Comparison of ENCODE assay signal across 7 mouse cellular contexts in genomic region chr3:88552676-88553524, GRCm38 (mm10). TPM values are rescaled to one million over a fixed set of nuclear protein-coding genes. Genes with fewer than 3 reads are reported as not detected.
A peak's percentile ranks its signal among the peaks of the same experiment; 100 is the strongest.
DNase-seq lines count a peak whose midpoint lies in the region; ATAC-seq lines count a peak whose summit lies in the region.

Gene Lamtor2 (minus strand): TSS chr3:88553074.

- H3K9ac ChIP-seq in intestine, embryonic 16.5 days (ENCODE audit: low read depth, low read length) = peak within 1 kb of the TSS; percentile 97
- H3K9ac ChIP-seq in midbrain, embryonic 11.5 days (ENCODE audit: low read length) = peak within 1 kb of the TSS; percentile 80

- no peaks in the 10 kb centered on the region for H3K9me3 ChIP-seq in intestine, embryonic 16.5 days (ENCODE audit: control insufficient read depth, low read length)
- no peaks in the 10 kb centered on the region for H3K9me3 ChIP-seq in midbrain, embryonic 11.5 days (ENCODE audit: control insufficient read depth, low read length)

- ATAC-seq in intestine, embryonic 16.5 days = peak; percentile 92
- ATAC-seq in midbrain, embryonic 11.5 days (ENCODE audit: low FRiP score) = peak; percentile 90

- H3K4me2 ChIP-seq in intestine, embryonic 16.5 days (ENCODE audit: low read depth, low read length) = peak within 1 kb of the TSS; percentile 86
- peak within 1 kb of the TSS; percentile 66 for H3K4me2 ChIP-seq in midbrain, embryonic 11.5 days

- H3K4me1 ChIP-seq in intestine, embryonic 16.5 days (ENCODE audit: control insufficient read depth, insufficient read depth, low read length) = peaks cover 29% of the 10 kb centered on the region
- peaks cover 13% of the 10 kb centered on the region for H3K4me1 ChIP-seq in midbrain, embryonic 11.5 days (ENCODE audit: control insufficient read depth, insufficient read depth, low read length)

- H3K27ac ChIP-seq in intestine, embryonic 16.5 days (ENCODE audit: low read length) = peak within 1 kb of the TSS; percentile 94
- peak within 1 kb of the TSS; percentile 93 for H3K27ac ChIP-seq in midbrain, embryonic 11.5 days (ENCODE audit: low read depth, low read length)

- under 1% methylated on average over 48 of the region's 48 CpGs for WGBS in intestine, embryonic 16.5 days
- WGBS in midbrain, embryonic 11.5 days = under 1% methylated on average over 48 of the region's 48 CpGs

- peak; percentile 99 for DNase-seq in adrenal gland, adult 8-10 months
- peak; percentile 97 for DNase-seq in embryo, embryonic 9.5 days (ENCODE audit: extremely low spot score)
- DNase-seq in gastrocnemius, postnatal 4 days (ENCODE audit: low spot score in 2 of 2) = peak; percentile 93 to 99
- peak; percentile 98 for DNase-seq in left cerebral cortex, postnatal 36 days (ENCODE audit: low spot score in 2 of 2)
- peak; percentile 100 for DNase-seq in midbrain, embryonic 11.5 days (ENCODE audit: low spot score, missing footprints)
- peak; percentile 97 for DNase-seq in skeletal muscle tissue, adult 2 months (ENCODE audit: low read depth, low spot score)

- H3K27me3 ChIP-seq in intestine, embryonic 16.5 days (replicated peaks; ENCODE audit: control insufficient read depth, insufficient read depth, low read length) = no peaks in the 10 kb centered on the region
- no peaks in the 10 kb centered on the region for H3K27me3 ChIP-seq in midbrain, embryonic 11.5 days (ENCODE audit: control insufficient read depth, insufficient read depth, low read length)

- intact Hi-C loops in left cerebral cortex, postnatal 36 days (cut with DNase I) = loop anchor here (1.0 kb wide), 1 partner anchor 22 kb away; no protein-coding TSS in a partner anchor

- H3K4me3 ChIP-seq in intestine, embryonic 16.5 days (ENCODE audit: low read length) = peak within 1 kb of the TSS; percentile 95
- H3K4me3 ChIP-seq in midbrain, embryonic 11.5 days (ENCODE audit: low read depth, low read length) = peak within 1 kb of the TSS; percentile 79

- peaks cover 5% of the 10 kb centered on the region; the same call in 1 of the 2 replicates for H3K36me3 ChIP-seq in intestine, embryonic 16.5 days (ENCODE audit: control insufficient read depth, insufficient read depth, low read length)
- peaks cover 12% of the 10 kb centered on the region; the same call in 1 of the 2 replicates for H3K36me3 ChIP-seq in midbrain, embryonic 11.5 days (ENCODE audit: control insufficient read depth, insufficient read depth, low read length)

RNA-seq across cellular contexts. Expression of gene Lamtor2, which starts in this region (rescaled TPM):
- total RNA-seq in adrenal gland, adult 8-10 months (2022) = 100 to 1,000 TPM; 138 to 164 (median 144) TPM
- 10 to 100 TPM; 78.5 to 81.4 TPM for total RNA-seq in gastrocnemius, postnatal 4 days (2021)
- 244 and 256 TPM in 2 replicates for polyA plus RNA-seq in intestine, embryonic 16.5 days (2015; fragmentation: Nextera tagmentation; extraction: Ambion mirVana)
- 100 to 1,000 TPM; 103 to 106 TPM for total RNA-seq in left cerebral cortex, postnatal 36 days (2021)
- 87.2 and 103 TPM in 2 replicates for polyA plus RNA-seq in midbrain, embryonic 11.5 days (2014; fragmentation: Nextera tagmentation; extraction: Ambion mirVana)

Comparison
In these comparisons a context has a peak if more than half of its experiments do, and no peak if none do; other contexts are left out.
1. Peak in every context shown above with its lines: DNase-seq, ATAC-seq, H3K4me3 ChIP-seq and H3K27ac ChIP-seq.